Mouse (Mus musculus): ENCODE measurements around the gene Ccdc85b. TPM values are rescaled to one million over a fixed set of nuclear protein-coding genes. Genes with fewer than 3 reads are reported as not detected.
"Not testable (repeated sequence)": the region's sequence is repeated elsewhere in the genome, so short reads cannot be mapped to it uniquely, and the experiment has no call there.

The Ccdc85b gene
- polyA plus RNA-seq, 1 experiment from 2014 or later: 5.7 TPM

- Histone ChIP-seq H3K4me1 (ENCODE audit: control insufficient read depth, insufficient read depth, low read length) (peaks cover 8% of the 10 kb centered on the region; the same call in 1 of the 2 replicates), H3K27ac (ENCODE audit: low read length) (no peak overlapping the region), H3K9ac (ENCODE audit: low read length) (no peak overlapping the region), H3K9me3 (replicated peaks; ENCODE audit: control insufficient read depth, low read length) (no peaks in the 10 kb centered on the region), H3K4me2 (ENCODE audit: low read depth, low read length) (no peak overlapping the region), H3K27me3 (ENCODE audit: control insufficient read depth, insufficient read depth, low read length) (no peaks in the 10 kb centered on the region), H3K4me3 (replicated peaks; ENCODE audit: low read length) (no peak overlapping the region), H3K36me3 (ENCODE audit: control insufficient read depth, insufficient read depth, low read length) (no peaks in the 10 kb centered on the region)
- WGBS: 94% methylated on average over 8 of the region's 8 CpGs
- ATAC-seq (ENCODE audit: insufficient read depth, low FRiP score): no peak
Measured at GRCm38 (mm10) chr19:5418750-5419466, 38.8 kb downstream of the Ccdc85b start.

DNA sequence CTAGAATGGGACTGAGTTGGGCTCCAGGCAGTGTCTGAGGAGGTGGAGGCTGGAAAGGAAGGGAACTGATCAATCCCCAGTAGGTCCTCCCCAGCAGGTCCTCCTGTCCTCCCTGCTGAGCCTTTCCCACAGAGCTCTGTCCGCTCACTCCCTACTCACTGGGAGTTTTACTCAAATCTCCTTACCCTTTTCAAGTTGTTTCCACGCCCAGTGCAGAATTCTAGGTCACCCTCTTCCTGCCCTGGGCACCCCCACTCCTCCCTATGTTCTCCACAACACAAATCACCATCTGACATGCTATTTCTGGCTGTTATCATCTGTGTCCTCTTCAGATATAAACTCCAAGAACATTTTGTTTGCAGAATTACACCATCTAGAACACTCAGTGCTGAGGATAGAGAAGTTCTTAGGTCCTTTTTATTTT lies 43.1 kb downstream of the Ccdc85b start:
- ATAC-seq (ENCODE audit: insufficient read depth, low FRiP score): no peak
- Histone ChIP-seq H3K36me3 (ENCODE audit: control insufficient read depth, insufficient read depth, low read length) (no peaks in the 10 kb centered on the region), H3K27ac (ENCODE audit: low read length) (no peak overlapping the region), H3K27me3 (ENCODE audit: control insufficient read depth, insufficient read depth, low read length) (no peaks in the 10 kb centered on the region), H3K4me3 (replicated peaks; ENCODE audit: low read length) (no peak overlapping the region), H3K9me3 (replicated peaks; ENCODE audit: control insufficient read depth, low read length) (no peaks in the 10 kb centered on the region), H3K9ac (ENCODE audit: low read length) (no peak overlapping the region), H3K4me2 (ENCODE audit: low read depth, low read length) (no peak overlapping the region), H3K4me1 (ENCODE audit: control insufficient read depth, insufficient read depth, low read length) (no peaks in the 10 kb centered on the region)
- 72% methylated on average over 2 of the region's 2 CpGs for WGBS

DNA sequence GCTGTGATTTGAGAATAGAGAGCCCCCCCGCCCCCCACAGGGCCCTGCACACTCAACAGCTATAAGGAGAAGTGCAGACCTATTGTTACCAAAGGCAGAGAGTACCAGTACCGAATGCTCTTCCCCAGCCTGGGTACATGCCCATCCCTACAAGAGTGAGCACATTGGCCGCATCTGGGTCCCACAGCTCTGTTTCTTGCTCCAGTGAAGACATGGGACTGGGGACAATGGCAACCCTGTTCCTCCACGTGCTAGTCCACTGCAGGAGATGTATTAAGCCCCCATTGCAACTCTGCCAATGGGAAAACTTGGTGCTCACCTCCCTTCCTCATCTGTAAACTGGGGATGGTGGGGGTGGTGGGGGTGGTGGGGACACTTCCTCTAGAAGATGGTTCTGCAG lies 43.9 kb downstream of the Ccdc85b start:
- Histone ChIP-seq H3K27me3 (ENCODE audit: control insufficient read depth, insufficient read depth, low read length) (no peaks in the 10 kb centered on the region), H3K4me1 (ENCODE audit: control insufficient read depth, insufficient read depth, low read length) (no peaks in the 10 kb centered on the region), H3K4me2 (ENCODE audit: low read depth, low read length) (no peak overlapping the region), H3K9me3 (replicated peaks; ENCODE audit: control insufficient read depth, low read length) (no peaks in the 10 kb centered on the region), H3K36me3 (ENCODE audit: control insufficient read depth, insufficient read depth, low read length) (no peaks in the 10 kb centered on the region), H3K9ac (ENCODE audit: low read length) (no peak overlapping the region), H3K27ac (ENCODE audit: low read length) (no peak overlapping the region), H3K4me3 (replicated peaks; ENCODE audit: low read length) (no peak overlapping the region)
- ATAC-seq (ENCODE audit: insufficient read depth, low FRiP score): no peak
- 70% methylated on average over 4 of the region's 4 CpGs for WGBS

DNA sequence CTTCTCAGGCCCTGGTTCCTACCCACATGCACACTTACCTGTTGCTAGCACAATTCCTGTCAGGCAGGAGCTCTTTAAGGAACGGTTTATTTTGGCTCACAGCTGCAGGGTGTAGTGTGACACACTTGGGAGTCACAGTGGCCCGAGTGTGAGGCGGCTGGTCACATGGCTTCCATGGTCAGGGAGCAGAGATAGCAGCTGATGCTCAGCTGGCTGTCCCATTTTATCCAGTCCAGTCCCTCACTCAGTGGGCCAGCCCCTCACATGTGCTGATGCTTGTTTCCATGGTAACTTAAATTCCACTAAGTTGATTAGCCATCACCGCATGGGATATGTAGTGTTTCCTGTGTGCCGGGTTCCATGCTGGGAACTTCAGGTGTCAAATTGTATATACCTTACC lies 45.7 kb downstream of the Ccdc85b start:
- H3K4me3 ChIP-seq (replicated peaks; ENCODE audit: low read length): no peak overlapping the region
- H3K4me1 ChIP-seq (ENCODE audit: control insufficient read depth, insufficient read depth, low read length): no peaks in the 10 kb centered on the region
- H3K9ac ChIP-seq (ENCODE audit: low read length): no peak overlapping the region
- H3K4me2 ChIP-seq (ENCODE audit: low read depth, low read length): no peak overlapping the region
- no peak overlapping the region for H3K27ac ChIP-seq (ENCODE audit: low read length)
- H3K9me3 ChIP-seq (replicated peaks; ENCODE audit: control insufficient read depth, low read length): no peaks in the 10 kb centered on the region
- 60% methylated on average over 5 of the region's 5 CpGs for WGBS
- no peaks in the 10 kb centered on the region for H3K27me3 ChIP-seq (ENCODE audit: control insufficient read depth, insufficient read depth, low read length)
- no peak for ATAC-seq (ENCODE audit: insufficient read depth, low FRiP score)
- no peaks in the 10 kb centered on the region for H3K36me3 ChIP-seq (ENCODE audit: control insufficient read depth, insufficient read depth, low read length)

DNA sequence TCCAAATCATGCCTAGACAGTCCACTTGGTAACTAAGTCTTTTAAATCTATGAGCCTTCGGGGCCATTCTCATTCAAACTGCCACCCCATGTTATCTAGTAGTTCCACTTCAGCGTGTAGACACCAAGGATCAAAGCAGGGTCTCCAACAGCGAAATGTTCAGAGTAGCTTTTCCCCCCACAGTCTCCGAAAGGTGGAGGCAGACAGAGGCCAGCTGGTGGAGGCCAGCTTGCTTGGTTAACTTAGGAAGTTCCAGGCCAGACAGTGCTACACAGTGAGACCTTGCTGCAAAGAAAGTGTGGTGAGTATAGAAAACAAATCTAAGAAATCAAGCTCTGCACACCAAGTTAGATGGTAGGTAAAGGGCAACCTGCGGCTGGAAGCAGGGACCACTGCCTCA lies 47.1 kb downstream of the Ccdc85b start:
- no peak for ATAC-seq (ENCODE audit: insufficient read depth, low FRiP score)

DNA sequence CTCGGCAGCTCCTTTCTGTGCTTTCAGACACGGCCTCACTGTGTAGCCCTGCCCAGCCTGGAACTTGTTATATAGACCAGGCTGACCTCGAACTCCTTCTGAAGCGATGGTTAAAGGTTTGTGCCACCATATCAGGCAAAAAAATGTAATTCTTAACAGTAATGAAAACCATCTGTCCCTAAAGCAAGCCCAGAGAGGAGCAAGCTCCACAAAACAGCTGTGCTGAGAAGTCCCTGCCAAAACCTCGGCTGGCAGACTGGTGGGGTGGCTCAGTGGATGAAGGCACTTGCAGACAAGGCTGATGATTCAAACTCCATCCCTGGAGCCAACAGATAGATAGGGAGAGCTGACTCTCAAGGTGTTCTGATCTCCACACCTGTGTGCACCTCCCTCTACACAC lies 48.6 kb downstream of the Ccdc85b start:
- H3K4me2 ChIP-seq (ENCODE audit: low read depth, low read length): no peak overlapping the region
- H3K27me3 ChIP-seq (ENCODE audit: control insufficient read depth, insufficient read depth, low read length): no peaks in the 10 kb centered on the region
- no peak overlapping the region for H3K4me3 ChIP-seq (replicated peaks; ENCODE audit: low read length)
- H3K9ac ChIP-seq (ENCODE audit: low read length): no peak overlapping the region
- no peaks in the 10 kb centered on the region for H3K36me3 ChIP-seq (ENCODE audit: control insufficient read depth, insufficient read depth, low read length)
- no peaks in the 10 kb centered on the region for H3K4me1 ChIP-seq (ENCODE audit: control insufficient read depth, insufficient read depth, low read length)
- no peak for ATAC-seq (ENCODE audit: insufficient read depth, low FRiP score)
- no peak overlapping the region for H3K27ac ChIP-seq (ENCODE audit: low read length)
- 71% methylated on average over 5 of the region's 5 CpGs for WGBS
- H3K9me3 ChIP-seq (replicated peaks; ENCODE audit: control insufficient read depth, low read length): no peaks in the 10 kb centered on the region

More for the DNA sequence above, 47.1 kb downstream of the Ccdc85b start:
- 81% methylated on average over 5 of the region's 5 CpGs for WGBS
- Histone ChIP-seq H3K4me1 (ENCODE audit: control insufficient read depth, insufficient read depth, low read length) (no peaks in the 10 kb centered on the region), H3K9me3 (replicated peaks; ENCODE audit: control insufficient read depth, low read length) (no peaks in the 10 kb centered on the region), H3K36me3 (ENCODE audit: control insufficient read depth, insufficient read depth, low read length) (no peaks in the 10 kb centered on the region), H3K4me3 (replicated peaks; ENCODE audit: low read length) (no peak overlapping the region), H3K27ac (ENCODE audit: low read length) (no peak overlapping the region), H3K9ac (ENCODE audit: low read length) (no peak overlapping the region), H3K4me2 (ENCODE audit: low read depth, low read length) (no peak overlapping the region), H3K27me3 (ENCODE audit: control insufficient read depth, insufficient read depth, low read length) (no peaks in the 10 kb centered on the region)

DNA sequence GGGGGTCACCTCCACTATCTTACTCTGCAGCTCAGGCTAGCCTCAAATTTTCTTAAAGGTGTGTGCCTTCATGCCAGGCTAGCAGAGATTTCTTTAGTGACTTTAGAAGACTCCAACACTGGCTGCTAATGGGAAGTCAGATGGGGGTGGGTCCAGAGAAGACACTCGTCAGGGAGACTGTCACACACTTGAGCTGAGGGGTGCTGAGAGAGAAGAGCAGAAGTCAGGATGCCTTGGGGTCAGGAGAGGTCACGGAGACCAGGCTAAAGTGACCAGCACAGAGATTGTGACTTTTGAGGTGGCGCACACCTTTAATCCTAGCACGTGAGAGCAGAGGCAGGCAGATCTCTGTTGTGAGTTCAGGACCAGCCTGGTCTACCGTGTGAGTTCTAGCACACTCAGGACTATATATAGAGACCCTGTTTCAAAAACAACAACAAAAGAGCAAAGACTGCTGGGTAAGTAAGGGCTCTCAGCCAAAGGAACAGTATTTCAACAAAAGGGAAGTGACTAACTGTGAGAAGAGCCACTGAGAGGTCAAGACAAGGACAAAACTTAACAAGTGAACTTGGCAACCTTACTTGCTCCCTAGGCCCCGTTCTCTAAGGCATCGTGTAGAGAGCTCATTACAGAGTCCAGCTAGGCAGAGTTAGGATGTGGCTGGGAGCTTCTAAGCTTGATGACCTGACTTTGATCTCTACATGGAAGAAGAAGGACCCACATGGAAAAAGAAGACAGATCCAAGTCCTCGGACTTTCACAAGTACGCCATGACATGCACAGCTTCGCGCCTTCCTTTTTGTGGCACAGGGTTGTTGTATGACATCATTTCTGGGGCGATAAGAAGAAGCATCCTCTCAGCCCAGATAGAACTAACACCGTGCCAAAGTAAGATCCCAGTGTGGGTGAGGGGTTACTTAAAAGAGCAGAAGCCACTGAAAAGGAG lies 49.4 kb downstream of the Ccdc85b start:
- Histone ChIP-seq H3K4me2 (ENCODE audit: low read depth, low read length) (peak overlapping the region; percentile 79; the same call in 1 of the 2 replicates), H3K27ac (ENCODE audit: low read length) (no peak overlapping the region)

DNA sequence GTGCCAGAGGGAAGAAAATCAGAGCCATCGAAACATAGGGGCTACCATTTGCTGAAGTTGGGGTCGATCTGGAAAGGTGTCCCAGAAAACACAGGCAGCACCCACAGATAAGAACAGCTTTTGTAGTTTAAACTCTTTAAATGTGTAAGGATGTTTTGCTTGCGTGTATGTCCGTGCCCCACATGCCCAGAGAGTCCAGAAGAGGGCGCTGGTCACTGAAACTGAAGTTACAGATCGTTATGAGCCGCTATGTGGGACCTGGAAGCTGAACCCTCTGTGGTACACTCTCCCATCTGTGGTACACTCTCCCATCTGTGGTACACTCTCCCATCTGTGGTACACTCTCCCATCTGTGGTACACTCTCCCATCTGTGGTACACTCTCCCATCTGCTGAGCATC lies 50.6 kb downstream of the Ccdc85b start:
- peak; percentile 57 for ATAC-seq (ENCODE audit: insufficient read depth, low FRiP score)
- no peaks in the 10 kb centered on the region for H3K4me1 ChIP-seq (ENCODE audit: control insufficient read depth, insufficient read depth, low read length)
- H3K27ac ChIP-seq (ENCODE audit: low read length): peak overlapping the region; percentile 81
- H3K4me2 ChIP-seq (ENCODE audit: low read depth, low read length): peak overlapping the region; percentile 79
- no peaks in the 10 kb centered on the region for H3K27me3 ChIP-seq (ENCODE audit: control insufficient read depth, insufficient read depth, low read length)
- H3K9ac ChIP-seq (ENCODE audit: low read length): peak overlapping the region; percentile 78
- H3K36me3 ChIP-seq (ENCODE audit: control insufficient read depth, insufficient read depth, low read length): no peaks in the 10 kb centered on the region
- no peaks in the 10 kb centered on the region for H3K9me3 ChIP-seq (replicated peaks; ENCODE audit: control insufficient read depth, low read length)
- H3K4me3 ChIP-seq (replicated peaks; ENCODE audit: low read length): peak overlapping the region; percentile 58
- 9% methylated on average over 7 of the region's 7 CpGs for WGBS

More for the DNA sequence above, 49.4 kb downstream of the Ccdc85b start:
- H3K4me1 ChIP-seq (ENCODE audit: control insufficient read depth, insufficient read depth, low read length): no peaks in the 10 kb centered on the region
- no peak overlapping the region for H3K4me3 ChIP-seq (replicated peaks; ENCODE audit: low read length)
- H3K9ac ChIP-seq (ENCODE audit: low read length): no peak overlapping the region
- H3K27me3 ChIP-seq (ENCODE audit: control insufficient read depth, insufficient read depth, low read length): no peaks in the 10 kb centered on the region
- no peak for ATAC-seq (ENCODE audit: insufficient read depth, low FRiP score)
- no peaks in the 10 kb centered on the region for H3K36me3 ChIP-seq (ENCODE audit: control insufficient read depth, insufficient read depth, low read length)
- H3K9me3 ChIP-seq (replicated peaks; ENCODE audit: control insufficient read depth, low read length): no peaks in the 10 kb centered on the region
- 82% methylated on average over 13 of the region's 13 CpGs for WGBS

DNA sequence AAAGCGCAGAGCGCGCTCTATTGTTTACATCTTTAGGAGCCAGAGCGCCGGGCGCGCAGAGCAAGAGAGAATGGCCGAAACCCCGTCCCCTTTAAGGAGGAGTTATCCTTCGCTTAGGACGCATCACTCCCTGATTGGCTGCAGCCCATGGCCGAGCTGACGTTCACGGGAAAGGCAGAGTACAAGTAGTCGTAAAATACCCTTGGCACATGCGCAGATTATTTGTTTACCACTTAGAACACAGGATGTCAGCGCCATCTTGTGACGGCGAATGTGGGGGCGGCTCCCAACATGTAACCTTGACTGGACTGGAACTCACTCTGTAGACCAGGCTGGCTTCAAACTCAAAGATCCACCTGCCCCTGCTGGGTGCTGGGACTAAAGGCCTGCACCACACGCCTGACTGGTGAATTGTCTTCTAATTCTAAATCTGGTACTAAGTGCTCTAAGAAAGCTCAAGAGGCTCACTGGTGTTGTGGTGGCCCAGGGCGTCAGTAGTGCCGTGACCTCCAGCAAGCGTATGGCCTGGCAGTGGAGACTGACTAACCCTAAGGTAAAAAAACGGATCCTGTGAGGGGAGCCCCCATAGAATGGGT lies 51.1 kb downstream of the Ccdc85b start:
- Histone ChIP-seq H3K9ac (ENCODE audit: low read length) (peak overlapping the region; percentile 78), H3K4me2 (ENCODE audit: low read depth, low read length) (peak overlapping the region; percentile 79), H3K4me3 (replicated peaks; ENCODE audit: low read length) (peak overlapping the region; percentile 58), H3K27ac (ENCODE audit: low read length) (peak overlapping the region; percentile 81)
- H3K27me3 ChIP-seq (ENCODE audit: control insufficient read depth, insufficient read depth, low read length); H3K9me3 ChIP-seq (replicated peaks; ENCODE audit: control insufficient read depth, low read length); H3K36me3 ChIP-seq (ENCODE audit: control insufficient read depth, insufficient read depth, low read length); H3K4me1 ChIP-seq (ENCODE audit: control insufficient read depth, insufficient read depth, low read length): not testable (repeated sequence)
- peak; percentile 75 for ATAC-seq (ENCODE audit: insufficient read depth, low FRiP score)
- WGBS: 12% methylated on average over 21 of the region's 25 CpGs

Data from stomach, embryonic 16.5 days (tissue).